Mouse (Mus musculus) forebrain, embryonic 12.5 days (tissue): ENCODE data around the gene 4921536K21Rik. TPM values are rescaled to one million over a fixed set of nuclear protein-coding genes. Genes with fewer than 3 reads are reported as not detected.
"Not testable (repeated sequence)": the region's sequence is repeated elsewhere in the genome, so short reads cannot be mapped to it uniquely, and the experiment has no call there.

ENCODE experiments used
- ATAC-seq: fragments of 200-750 bp; cut with Nextera tagmentation; 2 replicates; pipeline ENCODE4 v1.8.0; 2017; ENCODE audit warnings: moderate TSS enrichment; ENCODE audit not compliant: low FRiP score
- H3K27ac ChIP-seq: fragments of 300-500 bp; sonication (generic); 2 replicates; pipeline ENCODE4 v1.5.1; 2016; ENCODE audit warnings: mild to moderate bottlenecking
- H3K27me3 ChIP-seq: fragments of 300-500 bp; sonication (generic); 2 replicates; pipeline ENCODE4 v1.6.1; 2016; ENCODE audit warnings: mild to moderate bottlenecking
- H3K36me3 ChIP-seq: fragments of 300-500 bp; sonication (generic); replicated peaks from 2 replicates; pipeline ENCODE4 v1.6.1; 2016; ENCODE audit warnings: mild to moderate bottlenecking
- H3K4me1 ChIP-seq: fragments of 300-500 bp; sonication (generic); 2 replicates; pipeline ENCODE4 v1.6.1; 2016
- H3K4me2 ChIP-seq: fragments of 300-500 bp; sonication (generic); 2 replicates; pipeline ENCODE4 v1.6.1; 2016; ENCODE audit warnings: mild to moderate bottlenecking, moderate library complexity
- H3K4me3 ChIP-seq: fragments of 300-500 bp; sonication (generic); replicated peaks from 2 replicates; pipeline ENCODE4 v1.5.1; 2016; ENCODE audit warnings: mild to moderate bottlenecking
- H3K9ac ChIP-seq: fragments of 300-500 bp; sonication (generic); 2 replicates; pipeline ENCODE4 v1.6.1; 2016; ENCODE audit warnings: mild to moderate bottlenecking
- H3K9me3 ChIP-seq: fragments of 300-500 bp; sonication (generic); 2 replicates; pipeline ENCODE4 v1.6.1; 2016
- WGBS: fragments of 180-500 bp; shearing (Covaris S2); methylation state at CpG from one replicate; pipeline ENCODE4 v1.1.7; 2016; 5-methylcytosine and 5-hydroxymethylcytosine counted together
- polyA plus RNA-seq: library from polyadenylated mRNA; unstranded; fragments of >200 nt; fragmentation: Nextera tagmentation; extraction: Ambion mirVana; gene quantifications from 2 replicates; pipeline ENCODE4 v1.2.1, GENCODE M21; 2016

4921536K21Rik gene
- polyA plus RNA-seq, 1 experiment from 2014 or later = 0.79 TPM

DNA sequence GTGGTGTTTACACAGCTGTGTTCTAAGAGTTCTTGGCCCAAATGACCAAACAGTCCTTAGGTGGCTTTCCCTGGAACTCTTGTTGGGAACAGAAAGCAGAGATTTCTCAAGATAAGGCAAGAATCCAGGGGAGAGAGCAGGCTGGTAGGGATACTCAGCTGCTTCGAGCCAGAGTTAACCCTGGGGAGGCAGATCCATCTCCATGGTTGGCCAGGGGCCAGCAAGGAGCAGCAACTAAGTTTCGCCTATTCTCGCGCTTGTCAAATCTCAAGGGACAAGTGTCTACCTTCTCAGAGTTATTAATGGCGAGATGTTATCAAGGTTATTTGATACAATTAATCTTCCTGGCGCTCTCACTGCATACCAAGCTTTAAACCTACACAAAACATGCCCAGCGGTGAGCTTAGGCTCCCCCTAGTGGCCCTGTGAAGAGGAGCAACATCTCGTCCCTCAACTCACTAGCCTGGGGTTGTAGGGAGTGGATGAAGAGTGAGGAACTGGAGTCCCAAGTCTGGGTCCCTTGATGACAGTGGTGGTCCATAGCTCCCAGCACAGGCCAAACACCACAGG, 26.5 kb upstream of the 4921536K21Rik start:
- ATAC-seq = 0 out of 2 replicates have a peak, but pooled peaks have one; percentile 44
- no peak overlapping the region for H3K9ac ChIP-seq
- no peak overlapping the region for H3K27ac ChIP-seq
- H3K4me3 ChIP-seq = no peak overlapping the region
- no peak overlapping the region for H3K4me2 ChIP-seq
- no peaks in the 10 kb centered on the region for H3K4me1 ChIP-seq
- no peaks in the 10 kb centered on the region for H3K27me3 ChIP-seq
- WGBS = 37% methylated on average over 8 of the region's 8 CpGs
- no peaks in the 10 kb centered on the region for H3K9me3 ChIP-seq
- peaks cover 18% of the 10 kb centered on the region; the same call in 1 of the 2 replicates for H3K36me3 ChIP-seq

DNA sequence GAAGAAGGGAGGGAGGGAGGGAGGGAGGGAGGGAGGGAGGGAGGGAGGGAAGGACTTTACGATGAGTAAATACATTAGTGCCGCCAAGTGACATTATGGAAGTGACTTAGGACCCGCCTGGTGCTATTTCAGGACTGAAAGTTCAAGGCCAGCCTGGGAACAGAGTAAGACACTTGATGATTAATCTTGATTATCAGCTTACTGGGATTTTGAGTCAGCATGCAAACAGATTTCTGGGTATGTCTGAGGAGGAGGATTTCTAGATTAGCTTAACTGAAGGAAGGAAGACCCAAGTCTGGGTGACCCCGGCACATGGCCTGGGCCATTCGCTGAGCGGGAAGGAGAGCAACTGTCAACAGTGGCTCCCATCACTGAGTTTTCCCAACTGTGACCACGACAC, 25.6 kb upstream of the 4921536K21Rik start:
- Histone ChIP-seq H3K36me3 (peaks cover 18% of the 10 kb centered on the region; the same call in 1 of the 2 replicates), H3K4me2 (no peak overlapping the region), H3K4me1 (no peaks in the 10 kb centered on the region), H3K27me3 (no peaks in the 10 kb centered on the region), H3K4me3 (no peak overlapping the region), H3K9me3 (no peaks in the 10 kb centered on the region), H3K27ac (no peak overlapping the region), H3K9ac (no peak overlapping the region)
- no peak for ATAC-seq
- WGBS = 92% methylated on average over 7 of the region's 7 CpGs

DNA sequence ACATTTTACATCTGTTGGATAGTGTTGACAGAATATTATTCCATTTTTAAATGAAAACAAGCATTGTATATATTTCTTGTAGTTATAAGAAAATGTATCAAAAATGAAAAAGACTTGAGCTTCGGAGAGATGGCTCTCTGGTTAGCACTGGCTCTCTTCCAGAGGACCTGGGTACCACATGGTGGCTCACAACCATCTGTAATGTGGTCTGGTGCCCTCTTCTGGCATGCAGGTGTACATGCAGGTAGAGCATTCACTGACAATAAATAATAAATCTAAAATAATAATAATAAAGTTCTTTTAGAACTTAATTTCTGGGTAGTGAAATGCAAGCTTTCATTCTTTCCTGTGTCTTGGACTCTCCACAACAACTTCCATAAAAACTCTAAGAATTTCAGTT, 23.8 kb upstream of the 4921536K21Rik start:
- Histone ChIP-seq H3K9ac (no peak overlapping the region), H3K9me3 (no peaks in the 10 kb centered on the region), H3K27me3 (no peaks in the 10 kb centered on the region), H3K4me1 (0 out of 2 replicates have a peak, but pooled peaks cover 4% of the 10 kb centered on the region), H3K4me3 (no peak overlapping the region), H3K4me2 (no peak overlapping the region), H3K27ac (no peak overlapping the region), H3K36me3 (peaks cover 9% of the 10 kb centered on the region; the same call in 1 of the 2 replicates)
- ATAC-seq = no peak
- 64% methylated on average over 1 of the region's 1 CpGs for WGBS

DNA sequence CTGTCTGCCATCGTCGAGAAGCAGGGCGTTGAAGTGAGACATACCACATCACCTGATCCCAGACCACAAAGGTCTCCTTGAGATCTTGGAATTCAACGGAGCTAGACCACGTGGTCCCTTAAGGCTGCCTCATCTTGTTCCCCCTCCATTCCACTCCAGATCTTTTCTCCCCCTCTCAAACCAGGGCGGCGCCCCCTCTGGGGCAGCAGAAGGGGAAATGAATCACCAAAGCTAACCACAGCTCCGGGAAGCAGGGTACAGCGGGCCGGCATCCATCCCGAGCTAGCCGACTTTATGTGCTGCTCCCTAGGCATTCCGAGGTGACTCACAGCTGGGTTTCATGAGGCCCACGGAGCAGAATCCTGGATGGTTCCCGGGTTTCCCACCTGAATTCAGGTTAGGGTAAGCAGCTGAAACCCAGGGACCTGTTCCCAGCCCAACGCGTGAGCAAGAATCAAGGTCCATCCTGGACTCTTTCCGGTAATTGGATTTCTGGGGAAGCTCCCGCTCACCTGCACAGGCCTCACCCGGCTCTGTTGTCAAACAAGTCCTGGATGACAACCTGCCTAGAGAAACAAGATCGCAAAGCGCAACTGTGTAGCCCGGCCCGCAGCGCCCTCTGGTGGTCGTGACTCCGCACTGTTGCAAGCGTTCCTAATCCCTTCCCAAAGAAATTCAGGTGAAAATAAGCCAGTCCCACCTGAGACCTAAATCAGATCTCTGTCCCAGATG, 19.4 kb upstream of the 4921536K21Rik start, which contains the start of gene Slc35e4:
Gene Slc35e4 (minus strand): TSS at position 556 of the 732 bp plus-strand sequence.
- peak within 1 kb of the TSS; percentile 65 for H3K4me3 ChIP-seq
- no peaks in the 10 kb centered on the region for H3K36me3 ChIP-seq
- ATAC-seq = peak; percentile 63
- peak within 1 kb of the TSS; percentile 65 for H3K27ac ChIP-seq
- H3K4me2 ChIP-seq = peak within 1 kb of the TSS; percentile 93
- H3K9ac ChIP-seq = peak within 1 kb of the TSS; percentile 70
- no peaks in the 10 kb centered on the region for H3K9me3 ChIP-seq
- WGBS = under 1% methylated on average over 27 of the region's 28 CpGs
- H3K27me3 ChIP-seq = peaks cover 22% of the 10 kb centered on the region
- peaks cover 43% of the 10 kb centered on the region for H3K4me1 ChIP-seq

DNA sequence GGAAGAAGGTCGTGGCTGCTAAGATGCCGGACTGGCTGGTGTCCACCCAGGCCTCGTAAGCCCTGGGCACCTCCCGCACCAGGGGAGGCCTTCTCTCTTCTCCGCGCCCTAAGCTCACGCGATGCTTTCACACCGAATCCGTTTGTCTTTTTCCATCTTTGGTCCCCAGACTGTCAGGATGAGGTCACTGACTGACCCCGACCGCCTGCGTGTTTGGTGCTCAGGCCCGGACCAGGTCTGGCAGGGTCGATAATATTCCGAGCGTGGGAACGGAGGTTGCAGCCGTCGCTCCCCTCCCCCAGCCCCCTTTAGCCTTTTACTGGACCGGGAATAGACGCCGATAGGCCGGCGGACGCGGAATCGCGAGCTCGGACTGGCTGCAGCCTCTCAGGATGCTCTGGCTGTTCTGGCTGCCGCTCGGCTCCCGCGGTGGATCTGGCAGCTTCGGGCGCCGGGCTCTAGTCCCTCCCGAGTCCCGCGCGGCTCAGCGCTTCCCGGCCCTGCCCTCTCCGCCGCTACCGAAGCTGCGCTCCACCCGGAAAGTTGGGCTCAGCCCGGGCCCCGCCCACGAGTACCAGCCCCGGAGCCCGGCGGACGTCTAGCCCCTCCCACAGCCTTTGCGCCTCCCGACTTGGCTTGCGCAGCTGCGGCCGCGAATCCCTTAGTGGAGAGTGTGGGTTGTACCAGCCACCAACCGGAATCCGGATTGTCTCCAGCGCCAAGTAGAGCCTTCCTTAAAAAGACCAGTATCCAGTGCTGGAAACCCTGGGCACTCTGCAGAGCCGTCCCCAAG, 18.6 kb upstream of the 4921536K21Rik start:
- Histone ChIP-seq H3K27ac (peak overlapping the region; percentile 65), H3K27me3 (peaks cover 26% of the 10 kb centered on the region), H3K9ac (peak overlapping the region; percentile 70), H3K9me3 (no peaks in the 10 kb centered on the region), H3K4me3 (peak overlapping the region; percentile 65), H3K4me1 (peaks cover 43% of the 10 kb centered on the region), H3K4me2 (peak overlapping the region; percentile 93), H3K36me3 (no peaks in the 10 kb centered on the region)
- peak; percentile 89 for ATAC-seq
- under 1% methylated on average over 65 of the region's 65 CpGs for WGBS

DNA sequence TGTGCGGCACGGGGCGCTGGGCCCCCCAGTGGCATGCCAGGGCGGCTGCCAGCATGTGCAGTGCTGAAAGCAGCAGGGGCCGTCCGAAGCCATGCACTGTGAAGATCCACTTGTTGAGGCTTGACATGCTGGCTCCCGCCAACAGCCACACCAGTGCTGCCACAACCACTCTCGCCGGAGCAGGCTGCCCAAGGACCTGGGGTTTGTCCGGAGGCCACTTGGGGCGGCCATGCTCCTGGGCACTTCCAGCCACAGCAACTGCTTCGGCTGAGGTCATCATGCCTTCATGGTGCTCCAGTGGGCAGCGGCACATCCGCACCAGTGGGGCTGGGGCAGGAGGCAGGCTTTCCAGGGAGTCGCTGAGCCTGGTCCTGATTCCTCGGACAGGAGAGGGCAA, 18.0 kb upstream of the 4921536K21Rik start:
- H3K27me3 ChIP-seq = peaks cover 26% of the 10 kb centered on the region
- ATAC-seq = peak; percentile 12; the same call in 1 of the 2 replicates
- H3K4me2 ChIP-seq = peak overlapping the region; percentile 93
- peak overlapping the region; percentile 65 for H3K4me3 ChIP-seq
- H3K4me1 ChIP-seq = peaks cover 47% of the 10 kb centered on the region
- no peak overlapping the region for H3K27ac ChIP-seq
- H3K9me3 ChIP-seq = no peaks in the 10 kb centered on the region
- H3K36me3 ChIP-seq = no peaks in the 10 kb centered on the region
- H3K9ac ChIP-seq = peak overlapping the region; percentile 70
- under 1% methylated on average over 16 of the region's 16 CpGs for WGBS

DNA sequence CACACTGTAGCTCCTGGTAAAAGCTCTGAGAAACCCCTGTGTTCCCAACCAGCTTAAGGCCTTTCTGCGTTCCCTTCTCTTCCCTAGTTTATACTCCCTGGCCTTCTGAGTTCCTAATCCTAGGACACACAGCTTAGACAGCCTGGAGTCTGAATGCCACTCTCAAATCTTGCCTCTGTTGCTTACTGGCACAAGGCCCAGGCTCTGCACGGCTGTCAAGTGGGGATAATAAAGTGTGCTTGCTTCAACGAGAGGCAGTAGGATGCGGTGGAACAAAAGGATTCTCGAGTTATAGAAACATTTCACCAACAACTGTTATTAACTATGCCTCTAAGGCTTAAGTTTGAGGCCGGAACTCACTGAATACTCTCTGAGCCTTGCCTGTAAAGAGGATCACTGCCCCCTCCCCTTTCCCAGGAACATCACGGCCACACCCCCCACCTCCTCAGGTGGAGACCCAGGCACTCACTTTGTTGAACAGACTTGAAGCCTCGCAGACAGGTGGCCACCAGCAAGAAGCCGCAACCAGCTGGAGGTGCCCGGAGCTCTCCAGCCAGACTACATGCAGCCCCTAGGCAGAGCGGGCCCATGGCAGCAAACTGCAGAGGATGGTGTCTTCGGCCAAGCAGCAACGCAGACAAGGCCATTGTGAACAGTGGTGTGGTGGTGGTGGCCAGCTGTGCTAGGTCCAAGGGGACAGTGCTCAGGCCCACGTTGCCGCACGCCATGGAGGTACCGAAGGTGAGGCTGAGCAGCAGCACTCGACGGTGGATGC, 17.4 kb upstream of the 4921536K21Rik start:
- Histone ChIP-seq H3K27ac (peak overlapping the region; percentile 47; the same call in 1 of the 2 replicates), H3K4me1 (peaks cover 47% of the 10 kb centered on the region), H3K9me3 (no peaks in the 10 kb centered on the region), H3K36me3 (peaks cover 4% of the 10 kb centered on the region; the same call in 1 of the 2 replicates), H3K4me2 (peak overlapping the region; percentile 93), H3K4me3 (peak overlapping the region; percentile 65), H3K27me3 (peaks cover 26% of the 10 kb centered on the region), H3K9ac (peak overlapping the region; percentile 70)
- 14% methylated on average over 19 of the region's 19 CpGs for WGBS
- peak; percentile 12; the same call in 1 of the 2 replicates for ATAC-seq

DNA sequence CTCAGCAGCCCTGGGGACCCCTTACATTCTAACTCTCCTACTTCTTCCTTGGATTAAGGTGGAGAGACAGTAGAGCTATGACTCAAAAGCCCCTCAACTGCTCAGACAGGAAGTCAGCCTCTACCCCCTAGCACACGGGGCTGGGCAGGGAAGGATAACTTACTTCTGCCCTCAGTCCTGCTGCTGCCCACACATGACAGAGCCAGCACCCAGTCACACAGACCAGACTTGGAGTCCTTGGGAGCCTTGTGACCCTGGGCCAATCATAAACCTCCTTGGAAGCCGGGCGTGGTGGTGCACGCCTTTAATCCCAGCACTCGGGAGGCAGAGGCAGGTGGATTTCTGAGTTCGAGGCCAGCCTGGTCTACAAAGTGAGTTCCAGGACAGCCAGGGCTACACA, 16.5 kb upstream of the 4921536K21Rik start:
- H3K9me3 ChIP-seq, H3K36me3 ChIP-seq, H3K4me3 ChIP-seq, ATAC-seq, H3K27ac ChIP-seq, H3K9ac ChIP-seq: not testable (repeated sequence)
- peaks cover 26% of the 10 kb centered on the region for H3K27me3 ChIP-seq
- WGBS = 90% methylated on average over 6 of the region's 6 CpGs
- peak overlapping the region; percentile 34 for H3K4me2 ChIP-seq
- H3K4me1 ChIP-seq = peaks cover 47% of the 10 kb centered on the region

DNA sequence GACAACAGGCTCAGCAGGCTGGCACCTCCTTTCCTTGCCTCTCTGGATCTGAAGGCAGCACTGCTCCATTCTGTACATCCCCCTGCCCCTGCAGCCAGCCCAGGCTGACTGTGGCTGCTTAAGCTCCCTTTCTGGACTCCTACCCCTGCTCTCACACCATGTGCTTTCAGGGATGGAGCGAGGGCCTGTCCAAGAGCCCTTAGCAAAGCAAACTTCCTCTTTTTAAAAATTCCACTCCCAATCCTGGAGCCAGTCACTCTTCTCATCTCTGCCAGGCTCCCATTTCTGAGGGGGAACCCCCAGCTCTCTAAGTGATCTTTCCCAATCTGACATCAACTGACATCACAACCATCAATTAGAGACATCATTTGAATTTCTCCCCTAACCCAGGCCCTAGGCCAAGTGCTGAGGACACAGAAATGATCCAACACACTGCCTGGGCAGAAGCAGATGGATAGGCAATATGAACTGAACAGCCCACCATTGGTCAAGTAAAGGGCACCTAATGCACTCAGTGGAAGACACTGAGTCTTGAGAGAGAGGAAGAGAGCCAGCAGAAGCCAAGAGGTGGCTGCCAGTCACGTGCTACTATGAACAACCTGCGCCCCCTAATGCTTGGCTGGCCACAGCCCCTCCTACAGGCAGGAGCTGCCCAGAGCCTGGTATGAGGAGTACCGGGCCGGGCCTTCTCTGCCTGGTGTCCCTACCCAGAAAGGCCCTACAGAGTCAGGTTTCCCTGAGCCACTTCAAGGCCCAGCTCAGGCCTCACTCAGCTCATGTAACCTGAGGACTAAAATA, 15.8 kb upstream of the 4921536K21Rik start:
- WGBS = 63% methylated on average over 5 of the region's 5 CpGs
- Histone ChIP-seq H3K4me2 (peak overlapping the region; percentile 34), H3K4me1 (peaks cover 47% of the 10 kb centered on the region), H3K9ac (no peak overlapping the region), H3K9me3 (no peaks in the 10 kb centered on the region), H3K4me3 (no peak overlapping the region), H3K27me3 (peaks cover 26% of the 10 kb centered on the region), H3K27ac (no peak overlapping the region), H3K36me3 (peaks cover 10% of the 10 kb centered on the region; the same call in 1 of the 2 replicates)
- no peak for ATAC-seq

DNA sequence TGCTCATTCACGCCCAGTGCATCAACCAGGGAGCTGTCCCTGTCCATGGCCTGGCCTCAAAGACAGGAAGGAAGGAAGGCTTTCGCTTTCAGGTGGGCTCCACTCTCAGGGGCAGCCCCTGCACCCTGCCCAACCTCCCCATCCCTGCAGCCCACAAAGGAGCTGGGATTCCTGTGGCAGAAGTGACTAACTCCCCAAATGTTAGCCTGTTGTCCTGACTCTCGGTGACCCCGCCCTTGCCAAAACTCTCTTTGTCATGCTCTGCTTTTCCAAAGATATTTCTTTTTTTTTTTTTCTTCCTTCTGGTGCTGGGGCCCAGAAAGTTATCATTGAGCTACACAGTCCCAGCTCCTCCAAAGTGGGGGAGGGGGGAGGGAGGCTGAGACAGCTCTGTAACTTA, 14.3 kb upstream of the 4921536K21Rik start:
- Histone ChIP-seq H3K4me2 (no peak overlapping the region), H3K4me3 (no peak overlapping the region), H3K36me3 (peaks cover 10% of the 10 kb centered on the region; the same call in 1 of the 2 replicates), H3K27me3 (peaks cover 26% of the 10 kb centered on the region), H3K9ac (no peak overlapping the region), H3K4me1 (peaks cover 45% of the 10 kb centered on the region), H3K27ac (no peak overlapping the region), H3K9me3 (no peaks in the 10 kb centered on the region)
- WGBS = 87% methylated on average over 4 of the region's 4 CpGs
- no peak for ATAC-seq

DNA sequence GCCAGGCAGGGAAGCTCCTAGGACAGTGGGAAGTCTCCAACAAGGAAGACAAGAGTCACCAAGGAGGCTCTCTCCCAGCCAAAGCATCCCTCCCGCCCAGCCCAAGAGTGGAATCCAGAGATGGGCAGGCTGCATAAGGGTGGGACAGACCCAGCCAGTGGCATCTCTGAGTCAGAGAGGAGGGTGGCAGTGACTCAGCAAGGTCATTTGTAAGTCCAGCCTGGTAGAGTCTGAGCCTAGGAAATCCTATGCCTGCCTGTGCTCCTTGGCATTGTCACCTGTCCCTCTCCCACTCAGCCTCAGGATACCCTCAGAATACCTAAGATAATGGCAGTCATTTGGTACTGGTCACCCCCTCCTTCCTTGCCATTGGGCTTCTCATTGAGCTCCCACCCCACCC, 10.5 kb upstream of the 4921536K21Rik start:
- Histone ChIP-seq H3K4me2 (no peak overlapping the region), H3K9ac (no peak overlapping the region), H3K27me3 (0 out of 2 replicates have a peak, but pooled peaks cover 7% of the 10 kb centered on the region), H3K4me3 (no peak overlapping the region), H3K4me1 (peaks cover 19% of the 10 kb centered on the region), H3K27ac (no peak overlapping the region), H3K36me3 (peaks cover 10% of the 10 kb centered on the region; the same call in 1 of the 2 replicates), H3K9me3 (no peaks in the 10 kb centered on the region)
- no peak for ATAC-seq
- 100% methylated on average over 1 of the region's 1 CpGs for WGBS
